Mouse (Mus musculus) c-Kit-positive CD71-positive TER-119-negative erythroid progenitor cells, embryonic 14.5 days (primary cell): ENCODE measurements around the gene D430042O09Rik.

Source experiments
- DNase-seq: peaks from one replicate; pipeline ENCODE4 v3.0.0-alpha.2; 2013; ENCODE audit warnings: low read depth

The D430042O09Rik gene

DNA sequence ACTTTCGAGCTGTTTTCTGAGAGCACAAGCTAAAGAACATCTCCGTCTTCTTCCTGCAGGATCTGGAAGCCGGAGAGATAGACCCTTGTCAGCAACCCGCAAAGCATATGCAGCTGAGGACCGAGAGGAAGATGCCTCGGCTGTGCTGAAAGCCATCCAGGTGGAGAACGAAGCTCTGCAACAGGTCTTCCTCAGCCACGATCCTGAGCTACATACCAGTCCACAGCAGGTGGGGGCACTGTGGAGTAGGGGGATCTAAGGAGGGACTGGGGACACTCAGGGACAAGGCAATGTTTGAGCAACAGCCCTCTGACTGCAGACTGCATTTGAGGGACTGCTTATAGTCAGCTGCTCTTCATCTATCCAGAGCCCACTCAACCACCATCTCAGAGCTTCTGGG lies 105.0 kb downstream of the D430042O09Rik start:
- DNase-seq = no peak

DNA sequence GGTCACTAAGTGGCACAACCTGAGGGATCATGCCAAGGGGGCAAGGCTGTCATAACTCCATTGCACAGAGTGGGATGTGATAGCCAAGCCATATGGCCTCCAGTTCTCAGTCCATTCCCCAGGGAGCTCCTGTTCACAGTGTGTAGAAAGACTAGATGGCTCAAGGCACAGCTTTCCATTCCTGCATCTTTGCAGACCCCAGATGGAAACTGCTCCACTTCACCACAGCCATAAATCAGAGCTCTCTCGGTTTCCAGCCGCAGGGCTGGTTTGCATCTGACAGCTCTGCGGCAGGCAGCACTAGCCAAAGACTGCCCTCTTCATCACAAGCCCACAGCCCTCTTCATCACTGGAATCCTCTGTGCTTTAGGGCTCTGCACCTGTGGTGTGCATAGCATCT lies 108.0 kb downstream of the D430042O09Rik start:
- no peak for DNase-seq

DNA sequence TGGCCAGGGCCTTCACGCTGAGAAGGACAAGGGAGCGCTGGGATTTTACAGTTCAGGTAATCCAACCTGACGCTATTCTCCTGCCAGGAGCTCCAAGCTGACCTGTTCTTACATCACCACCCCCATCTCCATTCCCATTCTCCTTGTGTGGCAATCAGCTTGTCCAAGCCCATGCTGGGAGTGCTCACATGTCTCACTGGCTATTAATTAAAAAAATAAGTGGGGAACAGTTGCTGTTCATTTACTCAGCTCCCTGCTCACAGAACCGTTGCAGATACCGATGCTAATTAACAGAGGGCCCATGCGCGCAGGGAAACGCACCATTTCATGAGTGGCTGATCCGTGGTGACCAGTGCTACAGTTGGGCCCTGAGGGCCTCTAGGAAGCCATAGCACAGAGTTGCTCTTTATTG lies 110.6 kb downstream of the D430042O09Rik start:
- DNase-seq = no peak

DNA sequence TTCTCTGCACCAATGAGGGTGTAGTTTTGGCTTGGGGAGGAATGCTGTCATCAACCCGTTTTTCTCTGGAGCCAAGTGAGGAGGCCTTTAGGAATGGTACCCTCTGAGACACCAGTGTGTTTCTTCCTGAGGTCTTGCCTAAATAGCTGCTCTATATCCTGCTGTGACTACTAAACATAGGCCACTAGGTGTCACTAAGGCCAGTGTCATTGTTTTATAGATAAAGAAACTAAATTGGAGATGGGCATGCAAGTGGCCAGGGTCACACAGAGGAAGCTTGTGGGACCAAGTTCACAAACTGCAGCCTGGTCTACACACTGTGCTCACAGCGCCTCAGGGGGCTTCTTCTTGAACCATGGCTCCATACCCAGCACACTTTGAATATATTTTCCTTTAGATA lies 112.5 kb downstream of the D430042O09Rik start:
- DNase-seq = no peak

DNA sequence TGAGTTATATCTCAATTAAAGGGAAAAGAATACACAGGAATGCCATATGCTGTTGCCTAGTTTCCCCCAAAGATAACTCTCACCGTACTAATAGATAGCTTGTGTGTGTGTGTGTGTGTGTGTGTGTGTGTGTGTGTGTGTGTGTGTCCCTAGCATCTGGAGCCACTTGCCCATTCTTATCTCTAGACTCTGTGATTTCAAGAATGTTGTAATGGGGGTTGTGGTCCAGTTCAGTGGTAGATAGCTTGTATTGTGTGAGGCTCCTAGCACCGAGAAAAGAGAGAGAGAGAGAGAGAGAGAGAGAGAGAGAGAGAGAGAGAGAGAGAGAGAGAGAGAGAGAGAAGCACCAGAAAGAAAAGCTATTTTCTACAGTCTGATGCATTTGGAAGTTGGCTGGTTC lies 118.7 kb downstream of the D430042O09Rik start:
- no peak for DNase-seq

DNA sequence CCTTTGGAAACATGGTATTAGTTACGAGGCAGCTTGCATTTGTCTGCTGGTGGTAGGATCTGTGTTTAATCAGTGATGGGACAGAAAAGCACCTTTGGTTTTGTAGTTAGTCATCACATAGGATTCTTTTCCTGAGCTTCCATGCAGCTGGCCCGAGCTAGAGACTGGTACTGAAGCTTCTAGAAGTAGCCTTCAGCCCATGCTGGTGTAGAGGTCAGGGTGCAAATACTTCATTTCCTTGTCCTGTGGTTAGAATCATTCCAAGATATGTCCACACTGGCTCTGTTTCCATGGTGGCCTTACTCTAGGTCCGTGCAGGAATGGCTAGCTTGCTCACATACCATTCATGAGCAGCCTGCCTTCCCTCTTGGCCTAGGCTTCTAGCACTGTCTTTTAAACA lies 119.2 kb downstream of the D430042O09Rik start:
- DNase-seq = no peak

DNA sequence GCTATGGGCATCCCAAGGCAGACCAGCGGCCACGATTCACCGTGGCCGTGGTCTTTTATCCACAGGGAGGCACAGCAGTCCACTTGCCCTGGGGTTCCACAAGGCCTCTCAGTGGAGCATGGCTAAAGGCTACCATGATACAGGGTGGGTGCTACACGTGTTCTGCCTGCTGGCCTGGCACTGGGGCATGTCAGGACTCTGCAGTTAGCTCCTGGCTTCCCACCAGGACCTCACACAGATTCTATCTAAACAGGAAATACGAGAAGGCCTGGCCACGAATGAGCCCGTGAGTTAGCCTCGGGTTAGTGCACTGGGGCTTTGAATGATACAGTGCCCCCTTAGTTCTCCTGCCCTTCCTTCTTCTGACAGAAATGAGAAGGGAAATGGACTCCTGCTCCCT lies 119.7 kb downstream of the D430042O09Rik start:
- no peak for DNase-seq

DNA sequence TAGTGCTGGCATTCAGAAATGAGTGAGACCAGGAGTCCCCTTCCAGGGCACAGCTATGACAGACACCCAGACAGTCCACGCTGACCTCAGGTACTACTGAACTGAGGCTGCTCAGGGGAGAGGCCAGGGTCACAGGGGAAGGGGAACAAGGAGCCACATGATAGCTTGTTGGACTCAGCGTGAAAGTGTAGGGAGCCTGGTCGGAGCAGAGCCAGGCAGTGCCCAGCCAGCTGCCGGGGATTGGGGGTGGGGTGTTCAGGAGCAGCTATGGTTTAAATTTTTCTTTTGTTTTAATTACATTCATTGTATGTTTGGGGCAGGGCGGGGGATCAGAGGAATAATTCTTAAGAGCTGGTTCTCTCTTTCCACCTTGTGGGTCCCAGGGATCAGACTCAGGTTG lies 120.9 kb downstream of the D430042O09Rik start:
- no peak for DNase-seq

DNA sequence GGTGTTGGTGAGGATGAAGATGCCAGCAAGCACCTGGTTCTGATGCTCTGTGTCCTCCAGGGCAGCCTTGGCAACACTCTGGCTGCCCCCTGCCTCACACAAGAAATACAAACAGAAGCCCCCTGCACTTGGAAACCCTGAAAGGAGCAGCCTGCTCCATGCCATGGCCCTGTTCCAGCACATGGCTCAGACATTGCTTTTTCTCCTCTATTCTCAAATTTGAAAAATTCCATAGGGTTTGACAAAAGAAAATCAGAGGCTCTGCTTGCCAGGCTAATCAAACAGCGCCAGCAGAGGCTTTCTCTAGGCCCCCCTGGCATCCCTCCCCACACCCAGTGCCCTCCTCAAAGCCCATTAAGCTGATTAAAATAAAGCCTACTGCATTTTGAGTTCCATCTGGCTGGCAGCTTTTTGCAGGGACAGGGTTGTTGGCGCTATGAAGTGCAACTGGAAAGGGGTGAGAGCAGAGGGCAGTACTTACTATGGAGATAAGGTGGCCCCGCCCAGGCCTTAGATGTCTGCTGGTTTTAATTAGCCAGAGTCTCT lies 121.5 kb downstream of the D430042O09Rik start:
- no peak for DNase-seq

DNA sequence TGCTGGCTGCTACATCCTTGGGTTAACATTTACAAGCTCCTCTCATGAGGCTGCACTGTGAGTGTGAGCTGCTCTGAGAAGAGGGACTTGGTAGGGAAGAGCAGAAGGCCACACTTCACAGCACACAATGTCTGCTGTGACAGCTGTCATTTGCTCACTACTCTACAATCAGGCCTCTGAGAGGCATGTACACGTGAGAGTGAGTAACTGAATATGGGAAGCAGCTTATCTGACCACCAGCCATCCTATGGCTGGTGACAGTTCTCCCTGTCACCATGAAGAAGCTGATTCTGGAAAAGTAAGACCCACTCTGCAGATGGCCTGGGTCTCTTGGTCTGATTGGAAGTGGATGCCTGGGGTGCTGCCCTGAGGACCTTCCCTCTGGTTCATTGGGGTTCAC lies 125.1 kb downstream of the D430042O09Rik start:
- DNase-seq = no peak

DNA sequence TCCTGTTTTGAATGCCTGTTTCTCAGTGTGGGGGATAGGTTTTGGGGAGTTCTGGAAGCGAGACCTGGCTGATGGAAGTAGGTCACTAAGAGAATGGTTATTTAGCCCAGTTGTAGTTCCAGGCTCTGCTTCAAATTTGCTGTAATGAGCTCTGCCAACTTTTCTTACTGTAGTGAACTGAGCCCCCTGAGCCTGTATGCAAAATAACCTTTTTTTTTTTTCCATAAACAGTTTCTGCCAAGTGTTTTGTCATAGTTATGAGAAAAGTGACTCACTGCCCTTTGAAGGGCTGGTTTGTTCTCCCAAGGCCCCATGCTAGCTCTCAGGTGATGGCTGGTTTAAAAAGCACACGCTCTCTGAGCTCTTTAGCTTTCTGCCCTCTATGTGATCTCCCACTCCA lies 125.8 kb downstream of the D430042O09Rik start:
- no peak for DNase-seq

DNA sequence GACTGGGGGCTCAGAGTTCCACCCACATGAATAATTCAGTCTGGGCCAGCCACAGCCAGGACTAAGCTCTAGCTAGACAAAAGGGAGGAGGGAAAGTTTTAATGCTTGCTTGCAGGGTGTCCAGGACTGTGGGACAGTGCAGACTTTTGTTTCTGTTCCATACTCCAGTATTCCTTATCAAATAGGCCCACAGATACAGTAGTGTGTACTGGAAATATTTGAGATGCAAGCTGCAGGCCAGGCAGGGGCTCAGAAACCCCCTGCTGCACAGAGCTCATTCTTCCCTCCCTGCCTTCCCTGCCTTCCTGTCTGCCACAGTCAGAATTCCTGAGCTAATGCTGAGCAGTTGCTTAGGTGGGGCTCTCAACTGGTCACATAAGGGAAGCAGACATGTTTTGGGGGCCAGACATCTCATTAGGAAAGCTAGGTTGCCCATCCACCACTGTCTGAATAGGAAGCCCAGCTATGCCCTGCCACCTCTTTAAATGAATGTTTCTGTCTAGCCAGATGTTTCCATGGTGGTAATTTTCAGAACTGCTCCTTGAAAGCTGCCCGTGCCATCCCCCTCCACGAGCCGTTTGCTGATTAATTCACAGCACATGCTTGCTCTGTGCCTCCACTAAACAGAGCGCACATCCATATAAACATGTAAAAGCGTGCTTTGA lies 130.5 kb downstream of the D430042O09Rik start:
- no peak for DNase-seq

DNA sequence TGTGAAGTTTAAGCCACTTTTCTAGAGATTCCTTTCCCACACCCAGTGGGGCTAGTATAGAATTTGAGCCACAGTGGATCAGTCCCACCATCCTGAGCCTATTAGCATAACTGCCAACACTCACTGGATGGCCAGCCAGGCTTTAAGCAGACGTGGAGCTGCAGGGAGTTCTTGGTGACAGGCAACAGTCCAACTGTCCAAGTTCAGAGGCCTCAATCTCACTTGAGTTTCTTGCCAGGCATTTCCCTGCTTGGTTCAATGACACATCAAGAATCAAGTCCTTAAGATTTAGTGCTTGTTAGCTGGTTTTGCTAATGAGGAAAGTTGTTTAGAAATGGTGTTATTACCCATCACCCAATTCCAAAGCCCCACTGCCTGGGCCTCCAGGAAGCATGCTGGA lies 137.9 kb downstream of the D430042O09Rik start:
- no peak for DNase-seq

DNA sequence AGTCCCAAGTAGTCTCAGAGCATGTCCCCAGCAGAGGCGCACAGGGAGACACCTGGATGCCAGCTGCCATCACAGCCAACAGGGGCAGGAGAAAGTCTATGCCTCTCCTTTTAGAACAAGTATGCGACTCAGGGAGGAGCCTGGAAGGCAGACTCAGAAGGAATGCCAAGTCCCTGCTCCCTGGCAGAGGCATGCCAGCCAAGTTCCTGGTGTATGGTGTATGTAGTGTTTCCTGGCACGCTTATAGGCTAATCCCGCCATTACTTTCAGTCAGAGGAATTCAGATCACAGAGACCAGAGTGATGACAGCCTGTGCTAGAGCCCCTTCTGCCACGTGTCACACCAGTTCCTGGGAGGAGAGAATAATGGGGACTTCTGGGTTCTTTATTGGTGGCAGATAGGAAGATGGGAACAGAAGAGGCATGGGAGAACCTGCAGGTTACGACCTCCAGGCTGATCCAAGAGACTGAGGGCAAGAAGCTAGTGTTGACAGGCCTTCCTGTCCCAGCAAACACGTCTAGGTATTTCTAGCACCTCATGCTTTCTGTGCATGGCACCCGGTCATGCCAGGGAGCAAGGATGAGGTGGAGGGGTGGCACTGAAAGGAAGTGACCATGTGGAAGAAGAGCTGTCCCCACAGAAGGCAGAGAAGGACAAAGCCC lies 139.3 kb downstream of the D430042O09Rik start:
- DNase-seq = no peak

DNA sequence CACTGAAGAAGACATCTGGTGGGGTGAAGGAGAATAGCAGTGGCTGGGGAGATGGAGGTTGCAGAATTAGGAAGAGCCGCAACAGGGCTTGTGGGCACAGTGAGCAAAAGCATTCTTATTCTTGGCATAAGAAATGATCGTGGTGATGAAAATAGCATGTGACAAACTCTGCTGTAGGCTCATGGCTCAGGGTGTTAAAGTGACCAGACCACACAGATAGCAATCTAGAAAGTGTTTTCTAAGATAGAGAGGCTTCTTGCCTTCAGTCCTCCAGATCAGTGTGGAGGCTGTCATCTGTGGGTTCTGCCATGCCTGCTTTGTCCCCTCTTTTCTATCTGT lies 139.8 kb downstream of the D430042O09Rik start:
- DNase-seq = no peak

DNA sequence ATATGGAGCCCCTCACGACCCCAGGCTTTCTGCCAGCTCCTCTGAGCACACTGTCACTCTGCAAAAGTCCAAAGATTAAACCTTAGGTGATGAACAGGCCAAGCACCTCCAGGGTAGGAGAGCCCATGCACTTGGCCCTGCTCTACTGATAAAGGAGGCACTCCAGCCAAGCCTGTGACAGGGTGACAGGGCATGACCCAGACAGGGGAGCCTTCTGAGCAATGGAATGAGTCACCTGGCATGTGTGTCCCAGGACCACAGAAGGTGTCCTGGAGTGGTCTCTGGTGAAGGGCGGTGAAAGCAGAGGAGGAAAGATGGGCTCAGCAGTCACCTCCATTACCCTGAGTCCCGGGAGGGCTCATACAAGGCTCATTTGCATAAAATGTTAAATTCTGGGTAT lies 151.9 kb downstream of the D430042O09Rik start:
- DNase-seq = no peak

DNA sequence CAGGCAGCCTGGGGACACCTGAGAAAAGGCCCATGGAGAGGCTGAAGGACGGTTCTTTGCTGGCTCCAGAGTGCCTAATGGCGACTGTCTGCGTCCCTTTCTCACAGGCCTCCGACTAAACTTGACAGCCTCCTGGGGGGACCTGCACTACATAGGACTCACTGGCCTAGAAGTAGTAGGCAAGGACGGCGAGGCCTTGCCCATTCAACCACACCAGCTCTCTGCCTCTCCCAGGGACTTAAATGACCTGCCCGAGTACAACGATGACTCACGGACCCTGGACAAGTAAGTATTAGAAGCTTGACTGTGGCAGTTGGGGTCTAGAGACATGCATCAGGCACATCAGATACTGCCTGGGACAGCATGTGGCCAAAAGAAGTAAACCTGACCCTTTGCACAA lies 152.7 kb downstream of the D430042O09Rik start:
- no peak for DNase-seq

DNA sequence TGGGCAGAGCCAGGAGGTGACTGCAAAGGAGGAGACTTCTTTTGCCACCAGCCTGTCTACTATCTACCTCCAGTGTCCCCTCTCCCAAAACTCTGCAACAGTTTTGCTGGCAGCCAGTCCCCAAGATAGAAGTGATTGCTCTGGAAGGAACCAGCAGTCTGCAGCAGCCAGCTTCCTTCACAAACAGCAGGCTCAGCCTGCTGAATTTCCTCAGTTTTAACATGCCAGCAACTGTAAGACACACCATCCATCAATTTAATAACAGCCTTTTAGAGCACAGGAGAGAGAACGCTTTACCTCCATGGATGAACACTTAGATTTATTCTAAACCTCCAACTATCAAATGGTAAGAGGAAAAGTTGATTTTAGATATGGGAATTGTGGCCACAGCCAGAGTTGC lies 156.3 kb downstream of the D430042O09Rik start:
- no peak for DNase-seq

DNA sequence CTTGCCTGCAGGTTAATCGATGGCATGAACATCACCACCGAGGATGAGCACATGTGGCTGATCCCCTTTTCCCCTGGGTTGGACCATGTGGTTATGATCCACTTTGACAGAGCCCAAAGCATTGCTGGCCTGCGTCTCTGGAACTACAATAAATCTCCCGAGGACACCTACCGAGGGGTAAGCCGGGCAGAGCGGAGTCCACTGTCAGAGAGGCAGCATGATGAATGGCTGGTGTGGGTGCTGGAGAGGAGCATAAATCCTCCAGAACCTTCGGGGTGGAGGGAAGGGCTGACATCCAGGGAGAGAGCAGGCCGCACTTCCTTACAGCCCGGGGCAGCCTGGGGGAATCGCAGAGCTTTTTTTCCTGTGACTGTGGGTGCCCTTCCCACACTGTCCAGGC lies 157.5 kb downstream of the D430042O09Rik start:
- DNase-seq = no peak

DNA sequence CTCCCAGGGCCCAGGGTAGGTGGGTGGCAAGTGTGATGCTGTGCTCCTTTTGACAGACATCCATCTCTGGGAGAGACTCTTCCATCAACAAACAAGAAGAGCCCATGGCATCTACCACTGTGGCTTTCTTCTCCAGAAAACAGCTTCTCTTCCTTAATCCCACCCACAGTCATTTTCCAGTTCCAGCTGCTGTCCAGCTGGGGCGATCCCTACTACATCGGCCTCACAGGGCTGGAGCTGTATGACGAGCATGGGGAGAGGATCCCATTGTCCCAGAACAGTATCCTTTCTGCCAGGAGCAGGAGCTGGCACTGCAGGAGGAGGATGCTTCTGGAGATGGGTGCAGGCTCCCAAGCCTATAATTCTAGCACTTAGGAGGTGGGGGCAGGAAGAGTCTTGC lies 160.9 kb downstream of the D430042O09Rik start:
- DNase-seq = no peak

DNA sequence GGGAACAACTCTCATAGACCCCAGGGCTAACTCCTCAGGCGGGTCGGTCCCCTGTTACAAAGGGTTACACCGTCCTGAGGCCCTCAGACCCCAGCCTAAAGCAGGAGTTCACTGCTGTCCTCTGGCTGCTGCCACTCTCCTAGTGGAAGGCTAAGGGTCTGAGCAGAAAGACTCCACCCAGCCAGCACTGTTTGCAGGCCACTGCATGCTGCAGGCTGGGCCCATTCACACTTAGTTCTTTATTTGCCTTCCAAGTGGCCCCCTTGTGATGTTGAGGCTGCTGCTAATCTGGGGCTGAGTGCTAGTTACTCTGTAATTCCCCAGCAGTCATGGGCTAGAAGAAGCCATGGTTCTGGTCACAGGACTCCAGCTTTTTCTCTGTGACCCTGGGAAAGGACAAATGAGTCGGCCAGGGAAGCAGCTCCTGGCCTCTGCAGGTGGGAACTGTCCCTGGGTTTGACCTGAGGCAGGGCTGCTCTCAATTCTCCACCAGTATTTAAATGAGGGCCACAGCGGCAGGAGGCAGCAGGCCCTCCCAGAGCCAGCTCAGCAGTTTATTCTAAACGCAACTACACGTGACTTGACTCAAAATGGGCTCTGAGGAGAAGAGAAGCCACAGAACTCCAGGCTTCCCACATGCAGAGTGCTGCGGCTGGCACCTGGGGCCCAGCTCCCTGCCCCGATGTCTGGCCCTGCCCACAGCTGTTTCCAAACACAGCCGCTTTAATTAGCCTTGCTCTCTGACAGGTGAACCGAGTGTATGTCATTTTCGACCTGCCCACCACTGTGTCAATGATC lies 163.9 kb downstream of the D430042O09Rik start:
- DNase-seq = no peak

DNA sequence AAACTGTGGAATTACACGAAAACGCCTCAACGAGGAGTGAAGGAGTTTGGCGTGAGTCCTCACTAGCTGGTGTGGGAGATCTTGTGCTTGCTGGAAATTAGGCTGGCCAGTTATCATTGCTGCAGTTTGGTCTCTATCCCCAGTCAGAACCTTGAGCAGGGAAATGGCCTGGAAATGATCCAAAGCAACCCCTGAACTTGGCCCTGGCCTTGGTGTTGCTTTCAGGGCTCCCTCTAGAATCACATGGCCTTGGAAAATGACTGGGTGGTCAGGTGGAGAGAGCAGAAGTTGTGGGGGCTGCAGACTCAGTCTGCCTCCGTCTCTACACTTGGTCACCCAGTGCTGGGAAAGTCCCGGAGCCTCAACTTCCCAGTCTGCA lies 164.5 kb downstream of the D430042O09Rik start:
- DNase-seq = no peak

DNA sequence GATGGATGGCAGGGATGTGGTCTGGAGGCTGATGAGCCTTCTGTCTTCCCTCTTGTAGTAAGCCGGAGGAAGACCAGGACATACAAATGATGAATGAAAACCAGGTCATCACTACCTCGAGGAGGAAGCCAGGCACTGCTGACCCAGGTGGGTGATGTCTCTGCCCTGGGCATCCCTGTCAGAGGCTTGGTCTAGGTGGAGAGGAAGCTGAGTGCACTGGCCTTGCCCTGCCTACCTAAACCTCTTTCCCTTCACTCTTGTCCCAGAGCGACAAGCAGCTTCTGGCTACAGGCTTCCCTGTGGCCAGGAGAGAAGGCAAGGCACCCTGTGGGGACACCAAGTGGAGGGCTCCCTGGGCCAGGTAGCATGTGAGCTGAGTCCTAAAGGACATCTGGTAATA lies 165.2 kb downstream of the D430042O09Rik start:
- no peak for DNase-seq
